Mouse (Mus musculus) kidney, adult 2 months (tissue): ENCODE data around the gene Sult2b1. TPM values are rescaled to one million over a fixed set of nuclear protein-coding genes. Genes with fewer than 3 reads are reported as not detected.

Experiments
- DNase-seq: peaks from one replicate; pipeline ENCODE4 v3.0.0; 2021
- H3K27ac ChIP-seq: fragments of 200-500 bp; 2 replicates; pipeline ENCODE4 v1.5.1; 2012; ENCODE audit warnings: low read depth, low read length, control low read depth, inconsistent platforms; ENCODE audit not compliant: insufficient read depth
- H3K27me3 ChIP-seq: fragments of 200-500 bp; replicated peaks from 2 replicates; pipeline ENCODE4 v1.6.1; 2012; ENCODE audit warnings: mild to moderate bottlenecking, moderate library complexity, low read length, inconsistent platforms; ENCODE audit not compliant: control insufficient read depth, insufficient read depth
- H3K36me3 ChIP-seq: fragments of 200-500 bp; 2 replicates; pipeline ENCODE4 v1.6.1; 2012; ENCODE audit warnings: mild to moderate bottlenecking, moderate library complexity, low read length, inconsistent platforms; ENCODE audit not compliant: control insufficient read depth, insufficient read depth
- H3K4me1 ChIP-seq: fragments of 200-500 bp; 2 replicates; pipeline ENCODE4 v1.6.1; 2011; ENCODE audit warnings: low read length; ENCODE audit not compliant: control insufficient read depth, insufficient read depth
- H3K4me3 ChIP-seq: fragments of 200-500 bp; 2 replicates; pipeline ENCODE4 v1.5.1; 2011; ENCODE audit warnings: mild to moderate bottlenecking, low read depth, low read length, control low read depth; ENCODE audit not compliant: insufficient read depth
- CTCF ChIP-seq: fragments of 200-500 bp; conservative IDR thresholded peaks from 2 replicates; pipeline ENCODE4 v1.5.1; 2011; ENCODE audit warnings: low read depth, mild to moderate bottlenecking, control low read depth, low read length, moderate library complexity, mixed read lengths; ENCODE audit not compliant: insufficient read depth, insufficient read length
- POLR2A ChIP-seq: fragments of 200-500 bp; IDR thresholded peaks from one replicate; pipeline ENCODE4 v1.6.1; 2011; ENCODE audit warnings: low read depth, low read length, control low read depth
- WGBS: fragments of 180-500 bp; shearing (Covaris S2); methylation state at CpG from one replicate; pipeline ENCODE4 v1.1.7; 2018; 5-methylcytosine and 5-hydroxymethylcytosine counted together
- polyA plus RNA-seq: library from polyadenylated mRNA; depleted of rRNA; stranded (reverse); fragments of >200 nt; gene quantifications from 2 replicates; pipeline ENCODE4 v1.2.3, GENCODE M21; 2012

The Sult2b1 gene
- polyA plus RNA-seq, 1 experiment: 6.1 TPM

- Histone ChIP-seq H3K4me3 (peak overlapping the region; percentile 92; the same call in 1 of the 2 replicates), H3K27me3 (no peaks in the 10 kb centered on the region), H3K27ac (no peak overlapping the region), H3K4me1 (no peaks in the 10 kb centered on the region; the same call in 1 of the 2 replicates), H3K36me3 (no peaks in the 10 kb centered on the region; the same call in none of the 2 replicates)
- DNase-seq: no peak
- TF ChIP-seq POLR2A (no peak), CTCF (no peak)
- WGBS: 78% methylated on average over 8 of the region's 8 CpGs
Observed at GRCm38 (mm10) chr7:45812921-45813320, 28.5 kb upstream of the Sult2b1 start.

DNA sequence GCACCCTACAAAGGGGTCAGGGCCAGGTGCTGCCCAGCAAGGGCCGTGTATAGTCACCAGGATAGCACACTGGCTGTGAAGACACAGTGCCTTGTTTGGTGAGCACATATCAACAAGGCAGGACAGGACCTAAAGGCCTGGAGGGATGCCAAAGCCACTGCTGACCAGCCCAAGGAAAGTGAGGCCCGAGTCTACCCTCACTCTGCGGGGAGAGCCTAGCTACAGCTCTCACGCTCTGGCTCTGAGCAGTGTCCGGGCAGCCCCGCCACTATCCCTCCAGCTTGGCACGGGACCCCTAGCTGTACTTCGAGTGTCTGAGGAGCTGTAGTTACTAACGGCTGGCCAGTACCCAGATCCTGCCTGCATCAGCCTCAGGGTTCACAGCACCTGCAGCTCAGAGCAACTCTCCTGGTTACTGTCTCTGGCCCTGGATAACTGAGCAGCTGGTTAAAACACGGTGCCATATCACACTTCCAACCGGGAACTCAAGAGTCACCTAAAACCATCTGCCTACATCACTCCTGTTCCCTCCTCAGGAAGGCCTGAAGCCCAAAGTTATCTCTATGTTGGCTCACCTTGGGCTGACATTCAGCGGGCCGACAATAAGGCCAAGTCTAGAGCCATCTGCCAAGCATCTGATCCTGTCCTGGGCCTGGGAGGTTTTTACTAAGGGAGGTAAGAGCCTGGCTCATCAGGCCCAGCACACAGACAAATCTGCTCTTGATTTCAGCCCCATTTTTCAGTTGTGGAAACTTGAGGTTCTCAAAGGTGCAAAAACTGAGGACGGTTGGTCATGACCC lies 25.0 kb upstream of the Sult2b1 start:
- WGBS: 83% methylated on average over 14 of the region's 14 CpGs
- no peak overlapping the region for H3K27ac ChIP-seq
- no peak for TF ChIP-seq POLR2A
- no peak for TF ChIP-seq CTCF
- no peak for DNase-seq
- H3K4me1 ChIP-seq: no peaks in the 10 kb centered on the region; the same call in 1 of the 2 replicates
- H3K27me3 ChIP-seq: no peaks in the 10 kb centered on the region
- no peaks in the 10 kb centered on the region; the same call in none of the 2 replicates for H3K36me3 ChIP-seq
- no peak overlapping the region for H3K4me3 ChIP-seq

GRCm38 (mm10) chr7:45808471-45808870 lies 24.0 kb upstream of the Sult2b1 start:
- 55% methylated on average over 11 of the region's 11 CpGs for WGBS

DNA sequence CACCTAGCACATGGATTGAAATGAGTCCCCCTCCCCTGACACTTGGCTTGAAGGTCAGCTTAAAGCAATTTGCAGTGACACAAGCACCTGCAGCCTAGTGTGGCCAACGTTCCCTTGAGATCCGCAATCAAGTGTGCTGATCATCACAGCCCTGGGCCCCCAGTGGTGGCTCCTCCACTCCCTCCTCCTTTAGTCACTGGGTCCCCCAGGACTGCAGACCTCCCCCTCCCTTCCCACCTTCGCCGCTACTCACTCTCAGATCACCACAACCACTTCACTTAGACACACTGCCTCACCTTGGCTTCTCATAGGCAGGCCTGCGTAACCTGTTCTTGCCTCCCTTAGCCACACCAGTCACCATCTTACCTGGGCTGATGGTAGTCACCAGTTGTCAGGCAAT lies 21.5 kb upstream of the Sult2b1 start:
- 62% methylated on average over 5 of the region's 5 CpGs for WGBS
- peaks cover 3% of the 10 kb centered on the region; the same call in 1 of the 2 replicates for H3K4me1 ChIP-seq
- H3K36me3 ChIP-seq: no peaks in the 10 kb centered on the region; the same call in none of the 2 replicates
- TF ChIP-seq POLR2A (no peak), CTCF (no peak)
- H3K4me3 ChIP-seq: no peak overlapping the region
- DNase-seq: no peak
- no peak overlapping the region for H3K27ac ChIP-seq
- no peaks in the 10 kb centered on the region for H3K27me3 ChIP-seq

More at GRCm38 (mm10) chr7:45808471-45808870, 24.0 kb upstream of the Sult2b1 start:
- no peaks in the 10 kb centered on the region; the same call in 1 of the 2 replicates for H3K4me1 ChIP-seq
- TF ChIP-seq POLR2A: no peak
- no peak for TF ChIP-seq CTCF
- DNase-seq: no peak
- no peak overlapping the region for H3K27ac ChIP-seq
- no peak overlapping the region for H3K4me3 ChIP-seq
- H3K36me3 ChIP-seq: no peaks in the 10 kb centered on the region; the same call in none of the 2 replicates
- H3K27me3 ChIP-seq: no peaks in the 10 kb centered on the region

DNA sequence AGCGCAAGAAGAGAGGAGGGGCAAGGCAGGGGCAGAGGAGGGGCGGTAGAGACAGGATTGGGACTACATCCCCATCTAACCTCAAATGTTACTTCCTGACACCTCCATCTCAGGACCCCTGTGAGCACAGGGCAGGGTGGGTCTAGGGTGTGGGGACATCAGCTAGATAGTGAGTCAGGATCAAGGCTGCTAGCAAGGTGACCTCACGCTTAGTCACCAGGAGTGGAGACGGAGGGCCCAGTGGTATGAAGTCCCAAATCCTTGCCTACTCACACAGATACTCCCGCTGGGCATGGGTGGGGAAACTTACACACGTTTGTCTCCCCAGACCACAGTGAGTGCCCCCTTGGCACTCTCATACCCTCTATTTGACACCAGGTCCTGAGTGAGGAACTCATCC lies 18.1 kb upstream of the Sult2b1 start:
- Histone ChIP-seq H3K27ac (no peak overlapping the region), H3K36me3 (no peaks in the 10 kb centered on the region), H3K4me3 (no peak overlapping the region), H3K27me3 (no peaks in the 10 kb centered on the region), H3K4me1 (peaks cover 4% of the 10 kb centered on the region; the same call in 1 of the 2 replicates)
- DNase-seq: no peak
- WGBS: 95% methylated on average over 6 of the region's 6 CpGs
- no peak for TF ChIP-seq POLR2A
- TF ChIP-seq CTCF: no peak

DNA sequence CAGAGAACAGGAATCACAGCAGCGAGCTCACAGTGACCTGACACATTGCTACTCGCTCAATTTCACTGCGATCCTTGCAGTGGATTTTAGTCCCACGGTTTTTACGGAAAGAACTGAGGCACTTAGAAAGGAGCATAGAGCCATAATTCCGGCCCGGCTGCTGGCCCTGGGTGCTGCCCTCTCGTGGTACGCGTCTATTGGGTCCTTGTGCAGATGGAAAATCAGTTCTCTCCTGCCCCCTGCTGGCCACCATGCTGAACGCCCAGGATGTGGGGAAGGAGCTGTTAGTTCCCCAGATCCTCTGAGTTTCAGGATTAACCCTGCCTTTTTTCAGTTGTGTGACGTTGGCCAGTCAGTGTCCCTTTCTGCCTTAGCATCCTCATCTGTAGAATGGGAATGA lies 16.9 kb upstream of the Sult2b1 start:
- DNase-seq: peak; percentile 94
- H3K27me3 ChIP-seq: no peaks in the 10 kb centered on the region
- H3K4me1 ChIP-seq: peaks cover 4% of the 10 kb centered on the region; the same call in 1 of the 2 replicates
- under 1% methylated on average over 12 of the region's 12 CpGs for WGBS
- H3K4me3 ChIP-seq: peak overlapping the region; percentile 33; the same call in 1 of the 2 replicates
- no peak overlapping the region for H3K27ac ChIP-seq
- TF ChIP-seq POLR2A (no peak), CTCF (peak; percentile 100; the same call in 1 of the 2 replicates)
- no peaks in the 10 kb centered on the region for H3K36me3 ChIP-seq

GRCm38 (mm10) chr7:45800546-45801204 lies 16.2 kb upstream of the Sult2b1 start:
- Histone ChIP-seq H3K4me3 (peak overlapping the region; percentile 33; the same call in 1 of the 2 replicates), H3K36me3 (no peaks in the 10 kb centered on the region), H3K4me1 (peaks cover 4% of the 10 kb centered on the region; the same call in 1 of the 2 replicates), H3K27ac (no peak overlapping the region), H3K27me3 (no peaks in the 10 kb centered on the region)
- no peak for TF ChIP-seq POLR2A
- no peak for TF ChIP-seq CTCF
- peak; percentile 57 for DNase-seq
- WGBS: 15% methylated on average over 22 of the region's 25 CpGs
